Mouse (Mus musculus) monocyte, adult 5-6 weeks (primary cell): ENCODE results near the gene Casc3. TPM values are rescaled to one million over a fixed set of nuclear protein-coding genes. Genes with fewer than 3 reads are reported as not detected.

Source experiments
- ATAC-seq: fragments of 153-309, 156-312 bp; replicated peaks from 2 replicates; pipeline ENCODE4 v1.8.0; 2017; ENCODE audit warnings: mild to moderate bottlenecking; ENCODE audit not compliant: low TSS enrichment, insufficient number of reproducible peaks, severe bottlenecking, poor library complexity, low FRiP score
- total RNA-seq: library from RNA; stranded (forward); fragments of 200-1000, 200-491, 200-594 nt; gene quantifications from 3 replicates; pipeline ENCODE4 v1.2.3, GENCODE M21; 2017

Gene Casc3
- total RNA-seq, 1 experiment from 2014 or later = 47.5 TPM

GRCm38 (mm10) chr11:98850100-98851093, 45.7 kb downstream of the Casc3 start:
- no peak for ATAC-seq

DNA sequence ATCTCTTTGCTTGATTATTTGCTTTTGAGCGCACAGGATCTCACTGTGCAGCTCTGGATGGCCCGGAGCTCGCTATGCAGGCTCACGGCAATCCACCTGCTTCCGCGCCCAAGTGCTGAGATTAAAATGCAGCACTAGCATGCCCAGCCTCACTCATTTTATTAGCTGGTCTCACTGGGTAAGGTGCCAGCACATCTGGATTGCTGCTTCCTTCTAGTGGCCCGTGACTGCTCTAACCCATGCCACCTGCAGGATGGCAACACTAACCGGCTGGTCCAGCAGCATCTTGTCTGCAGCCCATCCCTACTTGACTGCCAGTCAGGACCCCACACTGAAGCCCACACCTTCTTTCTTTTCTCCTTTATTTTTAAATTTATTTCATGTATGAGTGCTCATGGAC, 49.4 kb downstream of the Casc3 start:
- no peak for ATAC-seq

GRCm38 (mm10) chr11:98854659-98855058, 50.0 kb downstream of the Casc3 start:
- no peak for ATAC-seq

GRCm38 (mm10) chr11:98858759-98859731, 54.3 kb downstream of the Casc3 start:
- ATAC-seq = 0 out of 2 replicates have a peak, but pooled peaks have one; percentile 48

GRCm38 (mm10) chr11:98863028-98863750, 58.5 kb downstream of the Casc3 start, which contains the start of gene Wipf2:
Wipf2 (plus strand) TSS chr11:98863638.
- ATAC-seq = peak; percentile 94

GRCm38 (mm10) chr11:98863751-98864429, 59.2 kb downstream of the Casc3 start:
- ATAC-seq = 0 out of 2 replicates have a peak, but pooled peaks have one; percentile 13

GRCm38 (mm10) chr11:98867293-98867692, 62.6 kb downstream of the Casc3 start:
- no peak for ATAC-seq

GRCm38 (mm10) chr11:98869906-98870305, 65.2 kb downstream of the Casc3 start:
- ATAC-seq = no peak

DNA sequence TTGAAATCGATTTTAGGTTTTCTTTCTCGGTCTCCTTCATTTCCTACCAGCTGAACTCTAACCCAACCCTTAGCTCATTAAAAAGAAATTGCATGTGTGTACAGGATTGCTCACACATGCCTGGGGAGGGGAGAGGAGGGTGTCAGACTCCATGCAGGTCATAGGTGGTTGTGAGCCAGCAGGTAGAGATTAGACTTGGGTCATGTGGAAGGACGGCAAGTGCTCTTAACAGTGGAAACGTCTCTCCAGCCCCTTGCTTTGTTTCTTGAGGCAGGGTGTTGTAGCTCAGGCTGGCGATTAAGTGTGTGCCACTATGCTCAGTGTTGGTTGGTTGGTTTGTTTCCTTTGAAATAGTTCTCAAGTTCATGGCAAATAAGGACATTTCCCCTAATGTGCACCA, 66.1 kb downstream of the Casc3 start:
- no peak for ATAC-seq

DNA sequence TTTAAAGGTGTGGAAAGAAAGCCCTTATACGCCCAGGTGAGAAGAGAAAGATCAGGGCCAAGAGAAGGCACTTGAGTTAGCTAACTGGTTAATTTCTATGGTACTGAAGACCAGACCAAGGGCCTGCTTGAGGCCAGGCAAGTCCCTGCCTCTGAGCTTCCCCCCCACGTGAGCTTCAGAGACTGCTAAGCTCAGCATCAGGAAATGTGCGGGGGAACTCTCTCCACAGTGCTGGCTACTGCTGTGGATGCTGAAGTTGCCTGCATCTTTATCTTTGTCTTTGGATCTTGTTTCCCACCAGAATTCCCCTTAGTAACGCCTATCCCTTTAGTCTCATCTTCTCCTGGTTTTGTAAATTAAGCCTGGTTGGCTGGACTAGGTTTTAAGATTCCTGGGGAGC, 66.7 kb downstream of the Casc3 start:
- ATAC-seq = no peak

- no peak for ATAC-seq
Observed at GRCm38 (mm10) chr11:98872040-98872439, 67.3 kb downstream of the Casc3 start.

- ATAC-seq = no peak
Observed at GRCm38 (mm10) chr11:98873900-98874299, 69.2 kb downstream of the Casc3 start.

DNA sequence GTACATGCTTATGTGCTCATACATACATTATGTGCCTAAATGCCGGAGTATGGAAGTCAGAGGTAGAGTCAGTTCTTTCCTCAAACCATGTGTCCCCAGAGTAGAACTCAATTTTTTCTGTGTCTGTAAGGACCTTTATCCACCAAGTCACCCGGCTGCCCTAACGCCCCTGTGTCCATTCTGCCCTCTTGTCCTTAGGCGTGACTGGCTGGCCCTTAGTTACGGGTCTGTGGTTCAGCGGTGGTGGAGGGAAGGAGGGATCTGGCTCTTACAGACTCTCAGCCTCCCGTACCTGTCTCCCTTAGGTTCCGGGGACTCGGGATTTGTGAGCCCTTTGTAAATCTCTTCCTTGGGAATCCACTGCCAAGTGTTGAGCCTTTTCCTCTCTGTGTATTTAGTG, 72.3 kb downstream of the Casc3 start:
- no peak for ATAC-seq

Other genes with a start within 250 kb of the Casc3 start
- 10.6 to 34.4 TPM (median 16.6 TPM) in 3 replicates for gene Ormdl3, start 217.5 kb upstream of the Casc3 start, total RNA-seq
- not detected in 3 replicates for gene Lrrc3c, start 206.6 kb upstream of the Casc3 start, total RNA-seq
- gene Gm12355, start 179.2 kb upstream of the Casc3 start, total RNA-seq = 0.43 to 1.6 TPM in 2 of 3 replicates, not detected in the other
- not detected in 3 replicates for gene Gsdma3, start 178.5 kb upstream of the Casc3 start, total RNA-seq
- not detected in 3 replicates for gene Gsdma2, start 158.1 kb upstream of the Casc3 start, total RNA-seq
- not detected in 3 replicates for gene Gsdma, start 140.6 kb upstream of the Casc3 start, total RNA-seq
- 37.4 to 50.9 TPM (median 37.8 TPM) in 3 replicates for gene Psmd3, start 122.4 kb upstream of the Casc3 start, total RNA-seq
- not detected in 3 replicates for gene Csf3, start 103.6 kb upstream of the Casc3 start, total RNA-seq
- gene Med24, start 75.5 kb upstream of the Casc3 start, total RNA-seq = 10.9 to 25.7 TPM (median 22.4 TPM) in 3 replicates
- 3.4 to 5.4 TPM (median 4.3 TPM) in 3 replicates for gene Thra, start 64.3 kb upstream of the Casc3 start, total RNA-seq
- 0.68 to 4.7 TPM (median 1.9 TPM) in 3 replicates for gene Nr1d1, start 29.6 kb upstream of the Casc3 start, total RNA-seq
- gene Msl1, start 9.4 kb upstream of the Casc3 start, total RNA-seq = 108 to 125 TPM (median 112 TPM) in 3 replicates
- not detected in 3 replicates for gene Rapgefl1, start 31.9 kb downstream of the Casc3 start, total RNA-seq
- gene Wipf2, start 58.7 kb downstream of the Casc3 start, total RNA-seq = 5.3 to 13.1 TPM (median 7.1 TPM) in 3 replicates
- 0.67 to 1.7 TPM (median 0.75 TPM) in 3 replicates for gene Cdc6, start 102.9 kb downstream of the Casc3 start, total RNA-seq
- gene Rara, start 122.9 kb downstream of the Casc3 start, total RNA-seq = 61.0 to 76.9 TPM (median 62.9 TPM) in 3 replicates
- not detected in 3 replicates for gene Gjd3, start 178.1 kb downstream of the Casc3 start, total RNA-seq
- 14.1 to 26.1 TPM (median 15.5 TPM) in 3 replicates for gene Top2a, start 219.3 kb downstream of the Casc3 start, total RNA-seq
- gene Igfbp4, start 236.3 kb downstream of the Casc3 start, total RNA-seq = 0.43 to 5.5 TPM (median 1.2 TPM) in 3 replicates